Mouse (Mus musculus) limb, embryonic 12.5 days (tissue): ENCODE data around the gene Saa4. TPM values are rescaled to one million over a fixed set of nuclear protein-coding genes. Genes with fewer than 3 reads are reported as not detected.
"Not testable (repeated sequence)": the region's sequence is repeated elsewhere in the genome, so short reads cannot be mapped to it uniquely, and the experiment has no call there.

Experiments used
- ATAC-seq: fragments of 200-750 bp; cut with Nextera tagmentation; 2 replicates; pipeline ENCODE4 v1.8.0; 2017; ENCODE audit warnings: low read depth, moderate TSS enrichment; ENCODE audit not compliant: insufficient number of reproducible peaks, insufficient read depth, low FRiP score, low TSS enrichment
- H3K27ac ChIP-seq: fragments of 300-500 bp; sonication (generic); 2 replicates; pipeline ENCODE4 v1.5.1; 2016; ENCODE audit warnings: mild to moderate bottlenecking, moderate library complexity
- H3K27me3 ChIP-seq: fragments of 300-500 bp; sonication (generic); 2 replicates; pipeline ENCODE4 v1.6.1; 2016; ENCODE audit warnings: mild to moderate bottlenecking, moderate library complexity
- H3K36me3 ChIP-seq: fragments of 300-500 bp; sonication (generic); 2 replicates; pipeline ENCODE4 v1.6.1; 2016; ENCODE audit warnings: mild to moderate bottlenecking, moderate library complexity
- H3K4me1 ChIP-seq: fragments of 300-500 bp; sonication (generic); replicated peaks from 2 replicates; pipeline ENCODE4 v1.6.1; 2016
- H3K4me2 ChIP-seq: fragments of 300-500 bp; sonication (generic); 2 replicates; pipeline ENCODE4 v1.6.1; 2016; ENCODE audit warnings: mild to moderate bottlenecking, moderate library complexity
- H3K4me3 ChIP-seq: fragments of 300-500 bp; sonication (generic); replicated peaks from 2 replicates; pipeline ENCODE4 v1.5.1; 2016; ENCODE audit warnings: mild to moderate bottlenecking
- H3K9ac ChIP-seq: fragments of 300-500 bp; sonication (generic); replicated peaks from 2 replicates; pipeline ENCODE4 v1.6.1; 2016; ENCODE audit warnings: mild to moderate bottlenecking, moderate library complexity
- H3K9me3 ChIP-seq: fragments of 300-500 bp; sonication (generic); 2 replicates; pipeline ENCODE4 v1.6.1; 2016; ENCODE audit warnings: mild to moderate bottlenecking, moderate library complexity
- WGBS: fragments of 180-500 bp; shearing (Covaris S2); methylation state at CpG from one replicate; pipeline ENCODE4 v1.1.7; 2016; 5-methylcytosine and 5-hydroxymethylcytosine counted together
- polyA plus RNA-seq: library from polyadenylated mRNA; unstranded; fragments of >200 nt; fragmentation: Nextera tagmentation; extraction: Ambion mirVana; gene quantifications from 2 replicates; pipeline ENCODE4 v1.2.1, GENCODE M21; 2016

Gene Saa4
- polyA plus RNA-seq, 1 experiment from 2014 or later: not detected

DNA sequence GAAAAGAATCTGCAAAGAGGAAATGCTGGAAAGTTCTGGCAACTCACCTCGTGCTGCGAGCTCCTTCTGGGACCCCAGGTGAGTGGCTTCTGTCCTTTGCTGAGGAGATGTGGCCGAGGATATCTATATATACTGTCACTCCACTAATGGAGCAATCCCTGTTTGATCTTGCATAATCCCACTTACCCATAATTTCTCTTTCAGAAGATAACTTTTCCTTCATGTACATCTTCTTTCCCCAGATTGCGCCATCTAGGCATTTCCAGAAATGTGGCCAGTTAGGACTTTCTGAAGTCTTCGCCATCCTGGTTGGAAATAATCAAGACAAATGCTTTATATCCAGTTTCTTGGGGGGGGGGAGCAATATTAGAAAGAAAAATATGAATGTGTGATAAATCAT, 16.8 kb downstream of the Saa4 start, which contains the start of gene Saa3:
Gene Saa3, minus strand, starts transcription at position 101 of the 400 bp plus-strand sequence.
- Histone ChIP-seq H3K27ac (no peak within 1 kb of the TSS), H3K9ac (no peak within 1 kb of the TSS), H3K27me3 (peaks cover 5% of the 10 kb centered on the region; the same call in 1 of the 2 replicates), H3K4me1 (no peaks in the 10 kb centered on the region), H3K9me3 (no peaks in the 10 kb centered on the region), H3K36me3 (no peaks in the 10 kb centered on the region), H3K4me3 (no peak within 1 kb of the TSS), H3K4me2 (no peak within 1 kb of the TSS)
- WGBS: 87% methylated on average over 5 of the region's 5 CpGs
- ATAC-seq: no peak

DNA sequence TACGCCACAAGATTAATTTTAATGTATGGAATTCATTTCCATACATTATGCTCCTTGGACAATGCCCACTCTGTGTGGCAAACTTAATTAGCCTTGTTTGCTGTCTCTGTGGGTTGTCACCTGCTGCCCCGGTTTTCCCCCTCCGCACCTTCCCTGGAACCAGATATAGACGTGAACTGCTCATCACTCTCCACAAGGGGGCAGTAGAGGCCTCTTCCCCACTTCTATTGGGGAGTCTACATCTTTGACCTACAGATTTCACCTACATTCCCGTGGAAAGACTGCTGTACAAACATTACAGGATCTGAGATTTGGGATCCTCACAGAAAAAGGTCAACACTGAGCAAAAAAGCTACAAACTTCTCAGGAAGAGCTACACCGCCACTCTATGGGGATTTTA, 17.9 kb downstream of the Saa4 start:
- Histone ChIP-seq H3K9ac (no peak overlapping the region), H3K36me3 (no peaks in the 10 kb centered on the region), H3K4me1 (peaks cover 2% of the 10 kb centered on the region), H3K4me2 (no peak overlapping the region), H3K9me3 (no peaks in the 10 kb centered on the region), H3K27me3 (no peaks in the 10 kb centered on the region; the same call in 1 of the 2 replicates), H3K4me3 (no peak overlapping the region), H3K27ac (no peak overlapping the region)
- WGBS: 36% methylated on average over 6 of the region's 6 CpGs
- no peak for ATAC-seq

DNA sequence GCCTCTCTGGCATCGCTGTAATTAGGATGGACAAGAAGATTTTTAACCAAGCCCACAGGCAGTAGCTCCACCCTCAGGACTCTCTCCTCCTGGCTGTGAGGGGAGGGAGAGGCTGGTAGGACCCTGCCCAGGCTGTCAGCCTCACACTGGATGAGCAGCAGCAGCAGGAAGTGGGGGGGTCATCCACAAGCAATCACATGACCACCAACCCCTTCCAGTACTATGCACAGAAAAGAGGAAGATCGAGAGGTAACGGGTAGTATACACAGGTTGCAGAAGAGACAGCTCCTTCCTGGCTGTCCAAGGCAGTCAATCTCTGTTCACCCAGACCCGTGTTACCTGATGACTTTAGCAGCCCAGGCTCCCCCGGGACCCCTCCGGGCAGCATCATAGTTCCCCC, 20.2 kb downstream of the Saa4 start:
- H3K4me1 ChIP-seq: peaks cover 8% of the 10 kb centered on the region
- H3K4me2 ChIP-seq: no peak overlapping the region
- no peak overlapping the region for H3K9ac ChIP-seq
- no peak overlapping the region for H3K4me3 ChIP-seq
- no peaks in the 10 kb centered on the region for H3K9me3 ChIP-seq
- H3K27ac ChIP-seq: no peak overlapping the region
- no peak for ATAC-seq
- peaks cover 13% of the 10 kb centered on the region for H3K36me3 ChIP-seq
- 70% methylated on average over 6 of the region's 6 CpGs for WGBS
- no peaks in the 10 kb centered on the region for H3K27me3 ChIP-seq

DNA sequence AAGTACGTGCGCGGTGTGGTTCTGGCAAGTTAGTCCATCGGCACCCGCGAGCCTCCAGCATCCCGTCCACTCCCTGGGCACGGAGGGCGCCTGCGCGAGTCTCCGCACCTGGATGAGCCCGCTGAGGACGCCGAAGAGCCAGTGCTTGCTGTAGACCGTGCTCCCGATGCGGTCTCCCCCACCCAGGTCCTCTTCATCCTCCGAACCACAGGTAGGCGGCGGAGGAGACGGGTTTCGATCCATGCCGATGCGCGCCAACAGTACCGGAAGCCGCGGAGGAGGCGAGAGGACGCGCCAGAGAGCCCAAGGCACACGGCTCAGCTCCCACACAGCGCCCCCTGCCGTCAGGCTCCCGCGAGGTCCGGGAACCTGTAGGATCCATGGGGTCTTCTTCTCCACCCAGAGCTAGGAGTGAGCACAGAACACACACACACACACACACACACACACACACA, 22.0 kb downstream of the Saa4 start, which contains the start of gene Saal1:
Gene Saal1, minus strand, starts transcription at position 291 of the 455 bp plus-strand sequence.
- ATAC-seq: peak; percentile 96
- H3K4me3 ChIP-seq: peak within 1 kb of the TSS; percentile 78
- H3K9me3 ChIP-seq: no peaks in the 10 kb centered on the region
- peaks cover 31% of the 10 kb centered on the region for H3K36me3 ChIP-seq
- H3K4me1 ChIP-seq: peaks cover 8% of the 10 kb centered on the region
- WGBS: under 1% methylated on average over 38 of the region's 38 CpGs
- H3K27me3 ChIP-seq: no peaks in the 10 kb centered on the region
- peak within 1 kb of the TSS; percentile 63 for H3K4me2 ChIP-seq
- peak within 1 kb of the TSS; percentile 92 for H3K9ac ChIP-seq
- peak within 1 kb of the TSS; percentile 90 for H3K27ac ChIP-seq

DNA sequence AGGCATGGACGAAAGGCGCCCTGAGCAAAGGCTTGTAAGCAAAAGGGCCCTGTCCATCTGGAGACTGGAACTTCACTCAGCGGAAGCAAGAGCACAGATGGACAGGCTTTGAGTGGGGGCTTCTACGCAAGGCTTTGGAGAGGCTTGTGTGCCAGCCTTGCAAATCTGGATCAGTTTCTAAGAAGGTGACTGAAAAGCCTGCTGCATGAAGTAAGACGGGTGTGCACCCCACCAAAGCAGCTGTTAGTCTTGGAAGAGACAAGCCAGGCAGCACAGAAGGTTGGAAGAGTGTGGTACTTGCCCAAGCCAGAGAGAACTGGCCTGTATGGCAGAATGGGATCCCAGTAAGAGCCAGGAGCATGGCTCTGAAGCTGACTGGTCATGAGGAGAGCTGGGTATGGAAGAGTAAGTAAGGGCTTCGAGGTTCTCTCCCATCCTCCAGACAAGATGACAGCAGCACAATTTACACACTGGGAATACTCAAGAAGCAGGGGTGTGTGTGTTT, 31.8 kb downstream of the Saa4 start:
- H3K27me3 ChIP-seq: no peaks in the 10 kb centered on the region
- no peaks in the 10 kb centered on the region for H3K4me1 ChIP-seq
- H3K9me3 ChIP-seq: no peaks in the 10 kb centered on the region
- no peak overlapping the region for H3K27ac ChIP-seq
- H3K36me3 ChIP-seq: peaks cover 99% of the 10 kb centered on the region
- no peak overlapping the region for H3K9ac ChIP-seq
- 93% methylated on average over 6 of the region's 6 CpGs for WGBS
- no peak overlapping the region for H3K4me3 ChIP-seq
- ATAC-seq: no peak
- H3K4me2 ChIP-seq: no peak overlapping the region

DNA sequence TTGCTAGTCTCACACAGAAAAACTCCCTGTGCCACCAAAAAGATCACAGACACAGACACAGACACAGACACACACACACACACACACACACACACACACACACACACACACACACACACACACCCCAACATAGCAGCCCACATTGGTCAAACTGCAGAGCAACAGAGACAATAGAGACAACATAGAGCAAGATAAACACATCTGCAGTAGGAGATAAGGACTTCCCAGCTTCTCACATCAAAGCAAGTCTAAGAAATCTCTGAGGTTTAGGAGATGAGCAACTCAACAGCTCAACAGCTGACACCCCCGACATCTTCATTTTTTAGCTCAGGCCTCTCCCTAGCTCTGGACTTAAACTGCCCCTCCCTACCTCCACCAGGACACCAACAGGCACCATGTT, 35.6 kb downstream of the Saa4 start:
- ATAC-seq: no peak
- Histone ChIP-seq H3K36me3 (peaks cover 87% of the 10 kb centered on the region), H3K4me2 (no peak overlapping the region), H3K9me3 (no peaks in the 10 kb centered on the region), H3K4me3 (no peak overlapping the region), H3K9ac (no peak overlapping the region), H3K27ac (no peak overlapping the region), H3K27me3 (no peaks in the 10 kb centered on the region), H3K4me1 (no peaks in the 10 kb centered on the region)
- 86% methylated on average over 1 of the region's 1 CpGs for WGBS

DNA sequence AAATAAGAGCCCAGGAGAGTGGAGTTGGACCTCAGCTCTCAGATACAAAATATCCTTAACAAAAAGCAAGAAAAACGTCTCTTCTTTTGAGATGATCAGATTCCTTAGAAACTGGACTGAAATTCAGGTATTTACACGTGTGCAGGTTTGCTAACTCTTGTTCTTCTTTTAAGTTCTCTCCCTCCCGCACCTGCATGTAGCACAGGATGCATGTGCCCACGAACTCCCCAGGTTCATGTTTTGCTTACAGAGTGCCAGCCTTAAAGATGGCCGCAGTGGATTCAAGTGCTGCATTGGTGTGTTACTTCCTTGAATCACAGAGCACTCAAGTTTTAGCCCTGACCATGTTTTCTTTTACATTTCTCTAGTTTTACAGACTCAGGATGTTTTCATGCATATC, 45.6 kb downstream of the Saa4 start:
- ATAC-seq: no peak
- Histone ChIP-seq H3K4me1 (no peaks in the 10 kb centered on the region), H3K36me3 (peaks cover 42% of the 10 kb centered on the region), H3K4me2 (no peak overlapping the region), H3K9ac (no peak overlapping the region), H3K4me3 (no peak overlapping the region), H3K9me3 (no peaks in the 10 kb centered on the region), H3K27ac (no peak overlapping the region), H3K27me3 (no peaks in the 10 kb centered on the region)
- WGBS: 87% methylated on average over 5 of the region's 5 CpGs

DNA sequence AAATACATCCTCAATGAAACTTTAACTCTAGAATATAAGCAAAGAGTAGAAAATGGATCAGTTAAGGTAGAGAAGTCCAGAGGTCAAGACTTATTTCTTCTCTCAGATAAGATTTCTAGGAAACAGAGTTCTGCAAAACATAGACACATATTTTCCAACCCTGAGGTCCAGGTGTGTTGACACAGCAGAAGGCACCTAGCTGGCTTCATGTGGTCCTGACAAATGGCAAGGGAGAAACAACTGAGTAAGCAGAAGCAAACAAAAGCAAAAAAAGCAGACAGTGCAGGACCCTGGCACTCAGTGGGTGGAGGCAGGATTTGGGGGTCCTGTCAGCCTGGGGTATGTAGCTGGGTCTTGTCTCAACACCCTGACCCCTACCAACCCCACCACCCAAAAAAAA, 51.7 kb downstream of the Saa4 start:
- no peak for ATAC-seq
- Histone ChIP-seq H3K9ac (no peak overlapping the region), H3K9me3 (no peaks in the 10 kb centered on the region), H3K4me2 (no peak overlapping the region), H3K36me3 (no peaks in the 10 kb centered on the region), H3K4me3 (no peak overlapping the region), H3K4me1 (no peaks in the 10 kb centered on the region), H3K27me3 (no peaks in the 10 kb centered on the region), H3K27ac (no peak overlapping the region)

DNA sequence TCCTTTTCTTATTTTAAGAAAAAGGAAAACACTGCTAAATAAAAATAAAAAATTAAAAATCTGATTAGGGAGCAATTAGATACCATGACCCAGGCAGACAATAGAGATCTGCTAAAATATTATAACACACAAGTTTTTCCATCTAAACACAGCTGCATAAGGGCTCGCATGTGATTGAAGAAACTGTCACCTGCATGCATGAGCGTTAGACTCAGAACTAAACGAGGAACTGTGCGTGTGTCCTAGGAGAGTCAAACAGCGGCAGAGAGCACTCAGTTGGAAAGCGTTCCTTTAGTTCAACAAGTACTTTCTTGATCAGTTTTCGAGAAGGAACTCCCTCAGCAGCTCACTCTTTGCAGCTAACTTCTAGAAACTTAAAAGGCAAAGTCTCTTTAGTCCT, 53.4 kb downstream of the Saa4 start:
- not testable (repeated sequence) for H3K9ac ChIP-seq, H3K4me2 ChIP-seq, H3K4me1 ChIP-seq, H3K27ac ChIP-seq, H3K9me3 ChIP-seq, H3K27me3 ChIP-seq, ATAC-seq, H3K36me3 ChIP-seq, H3K4me3 ChIP-seq
- WGBS: 82% methylated on average over 7 of the region's 7 CpGs

DNA sequence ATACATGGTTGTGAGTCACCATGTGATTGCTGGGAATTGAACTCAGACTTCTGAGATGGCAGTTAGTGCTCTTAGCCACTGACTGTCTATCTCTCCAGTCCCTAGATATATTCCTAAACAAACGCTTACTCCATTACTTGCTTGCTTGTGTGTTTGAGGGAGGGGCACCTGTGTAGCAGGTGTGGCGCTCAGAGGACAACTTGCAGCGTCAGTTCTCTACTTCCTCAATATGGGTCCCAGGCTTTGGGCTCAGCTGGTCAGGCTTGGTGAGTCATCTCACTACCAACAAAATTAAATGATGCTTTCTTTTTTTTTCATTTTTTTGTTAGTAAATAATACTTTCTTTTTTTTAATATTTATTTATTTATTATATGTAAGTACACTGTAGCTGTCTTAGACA, 54.0 kb downstream of the Saa4 start:
- Histone ChIP-seq H3K4me3 (no peak overlapping the region), H3K27me3 (no peaks in the 10 kb centered on the region), H3K4me2 (no peak overlapping the region), H3K36me3 (no peaks in the 10 kb centered on the region), H3K27ac (no peak overlapping the region), H3K4me1 (no peaks in the 10 kb centered on the region), H3K9me3 (no peaks in the 10 kb centered on the region), H3K9ac (no peak overlapping the region)
- ATAC-seq: no peak
- 85% methylated on average over 3 of the region's 3 CpGs for WGBS
